8 mouse cellular contexts compared by ENCODE assay signal in genomic region chr13:119755141-119755547, GRCm38 (mm10). TPM values are rescaled to one million over a fixed set of nuclear protein-coding genes. Genes with fewer than 3 reads are reported as not detected.
DNase-seq lines count a peak whose midpoint lies in the region; ATAC-seq and TF ChIP-seq lines count a peak whose summit lies in the region.

No protein-coding gene starts in this region.

- no peaks in the 10 kb centered on the region for H3K4me1 ChIP-seq in embryonic fibroblast, embryonic 13.5 days (ENCODE audit: control insufficient read depth, insufficient read depth, low read length)
- H3K4me1 ChIP-seq in hindbrain, embryonic 14.5 days (replicated peaks; ENCODE audit: control insufficient read depth, insufficient read depth, low read length), result peaks cover 20% of the 10 kb centered on the region; the same call in 1 of the 2 replicates
- peaks cover 35% of the 10 kb centered on the region for H3K4me1 ChIP-seq in midbrain, embryonic 10.5 days
- H3K4me1 ChIP-seq in stomach, postnatal 0 days (replicated peaks; ENCODE audit: control insufficient read depth, insufficient read depth), result no peaks in the 10 kb centered on the region; the same call in 1 of the 2 replicates

- intact Hi-C loops in gastrocnemius, postnatal 36 days (cut with DNase I), result loop anchor here (2.0 kb wide), 1 partner anchor 36 kb away; the partner anchor contains the start of gene Zfp131

- H3K9ac ChIP-seq in hindbrain, embryonic 14.5 days, result peak overlapping the region; percentile 84
- H3K9ac ChIP-seq in stomach, postnatal 0 days (ENCODE audit: low read length), result peak overlapping the region; percentile 69

- no peaks in the 10 kb centered on the region for H3K36me3 ChIP-seq in hindbrain, embryonic 14.5 days (replicated peaks; ENCODE audit: control insufficient read depth, insufficient read depth)
- no peaks in the 10 kb centered on the region for H3K36me3 ChIP-seq in midbrain, embryonic 10.5 days
- no peaks in the 10 kb centered on the region for H3K36me3 ChIP-seq in stomach, postnatal 0 days (ENCODE audit: control insufficient read depth, insufficient read depth, low read length)

- 1% methylated on average over 16 of the region's 16 CpGs for WGBS in hindbrain, embryonic 14.5 days
- WGBS in midbrain, embryonic 10.5 days, result under 1% methylated on average over 16 of the region's 16 CpGs
- 2% methylated on average over 16 of the region's 16 CpGs for WGBS in stomach, postnatal 0 days

- no peaks in the 10 kb centered on the region for H3K27me3 ChIP-seq in hindbrain, embryonic 14.5 days (ENCODE audit: control insufficient read depth, insufficient read depth, low read length)
- H3K27me3 ChIP-seq in midbrain, embryonic 10.5 days (ENCODE audit: low read depth, poor library complexity, severe bottlenecking), result no peaks in the 10 kb centered on the region
- no peaks in the 10 kb centered on the region for H3K27me3 ChIP-seq in stomach, postnatal 0 days (ENCODE audit: control insufficient read depth, insufficient read depth, low read length)

- H3K27ac ChIP-seq in embryonic fibroblast, embryonic 13.5 days (ENCODE audit: insufficient read depth, low read length), result no peak overlapping the region
- H3K27ac ChIP-seq in hindbrain, embryonic 14.5 days, result peak overlapping the region; percentile 84
- peak overlapping the region; percentile 84 for H3K27ac ChIP-seq in midbrain, embryonic 10.5 days (replicated peaks)
- peak overlapping the region; percentile 67 for H3K27ac ChIP-seq in stomach, postnatal 0 days (replicated peaks)

- H3K4me3 ChIP-seq in embryonic fibroblast, embryonic 13.5 days (ENCODE audit: insufficient read depth, low read length), result peak overlapping the region; percentile 44
- peak overlapping the region; percentile 62 for H3K4me3 ChIP-seq in hindbrain, embryonic 14.5 days (replicated peaks; ENCODE audit: low read length)
- peak overlapping the region; percentile 71 for H3K4me3 ChIP-seq in midbrain, embryonic 10.5 days
- H3K4me3 ChIP-seq in stomach, postnatal 0 days (ENCODE audit: low read depth, low read length), result peak overlapping the region; percentile 52

- no peak for TF ChIP-seq POLR2A in embryonic fibroblast, embryonic 13.5 days (IDR thresholded peaks at IDR 0.05; ENCODE audit: low read depth, low read length)

- peak; percentile 58 for ATAC-seq in hindbrain, embryonic 14.5 days (ENCODE audit: low FRiP score)
- ATAC-seq in stomach, postnatal 0 days (ENCODE audit: low FRiP score, low TSS enrichment), result peak; percentile 44; the same call in 1 of the 2 replicates

- no peak for TF ChIP-seq EP300 in stomach, postnatal 0 days (optimal IDR thresholded peaks at IDR 0.05)

- peak; percentile 10 for DNase-seq in 3T3-L1 (ENCODE audit: low read depth, low spot score)
- peak; percentile 71 for DNase-seq in ES-CJ7 (ENCODE audit: low read depth, low spot score)
- no peak for DNase-seq in hindbrain, embryonic 14.5 days (ENCODE audit: low spot score)
- DNase-seq in left cerebral cortex, adult 9 months (ENCODE audit: low spot score in 2 of 2), result peak; percentile 25 to 50
- no peak for DNase-seq in midbrain, embryonic 10.5 days (ENCODE audit: low spot score)
- DNase-seq in stomach, postnatal 0 days (ENCODE audit: low spot score), result peak; percentile 19
- no peak for DNase-seq in gastrocnemius, postnatal 36 days

- TF ChIP-seq CTCF in embryonic fibroblast, embryonic 13.5 days (IDR thresholded peaks at IDR 0.05; ENCODE audit: borderline replicate concordance, insufficient read depth, low read length), result no peak
- TF ChIP-seq CTCF in stomach, postnatal 0 days (IDR thresholded peaks at IDR 0.05; ENCODE audit: low read depth), result no peak

- H3K4me2 ChIP-seq in hindbrain, embryonic 14.5 days (replicated peaks), result peak overlapping the region; percentile 97
- H3K4me2 ChIP-seq in stomach, postnatal 0 days (replicated peaks; ENCODE audit: low read depth), result peak overlapping the region; percentile 92

- no peaks in the 10 kb centered on the region for H3K9me3 ChIP-seq in hindbrain, embryonic 14.5 days (ENCODE audit: control insufficient read depth, low read length)
- no peaks in the 10 kb centered on the region for H3K9me3 ChIP-seq in midbrain, embryonic 10.5 days (replicated peaks)
- H3K9me3 ChIP-seq in stomach, postnatal 0 days (ENCODE audit: control insufficient read depth, low read length), result no peaks in the 10 kb centered on the region

RNA-seq across cellular contexts. Expression of gene Nim1k, which starts 0.5 kb away (rescaled TPM):
- 1.3 and 1.9 TPM in 2 replicates for polyA plus RNA-seq in embryonic fibroblast, embryonic 13.5 days (2011; ENCODE audit: insufficient read length, low read depth, missing spikeins)
- 5.4 and 6.4 TPM in 2 replicates for polyA plus RNA-seq in hindbrain, embryonic 14.5 days (2014; fragmentation: Nextera tagmentation; extraction: Ambion mirVana)
- polyA plus RNA-seq in midbrain, embryonic 10.5 days (2016; fragmentation: Nextera tagmentation; extraction: Ambion mirVana), result 2.4 and 2.5 TPM in 2 replicates
- polyA plus RNA-seq in stomach, postnatal 0 days (2015; fragmentation: Nextera tagmentation; extraction: Ambion mirVana), result 0.53 TPM in 2 replicates
- total RNA-seq in gastrocnemius, postnatal 36 days (2021), result 1 to 10 TPM in 1 of 2 experiments, under 1 TPM in 1; 0.76 to 1.3 TPM

RNA-seq across cellular contexts. Expression of gene Zfp131, which starts 35.5 kb away (rescaled TPM):
- polyA plus RNA-seq in embryonic fibroblast, embryonic 13.5 days (2011; ENCODE audit: insufficient read length, low read depth, missing spikeins), result 57.8 and 64.5 TPM in 2 replicates
- polyA plus RNA-seq in hindbrain, embryonic 14.5 days (2014; fragmentation: Nextera tagmentation; extraction: Ambion mirVana), result 32.7 and 34.5 TPM in 2 replicates
- 40.6 and 42.1 TPM in 2 replicates for polyA plus RNA-seq in midbrain, embryonic 10.5 days (2016; fragmentation: Nextera tagmentation; extraction: Ambion mirVana)
- 18.2 and 18.3 TPM in 2 replicates for polyA plus RNA-seq in stomach, postnatal 0 days (2015; fragmentation: Nextera tagmentation; extraction: Ambion mirVana)
- 10 to 100 TPM; 19.1 to 19.2 TPM for total RNA-seq in gastrocnemius, postnatal 36 days (2021)

Comparison
In these comparisons a context has a peak if more than half of its experiments do, and no peak if none do; other contexts are left out.
1. DNase-seq: peak in 3T3-L1 (single experiment), ES-CJ7 (single experiment), left cerebral cortex, adult 9 months (2 of 2) and stomach, postnatal 0 days (single experiment); none in hindbrain, embryonic 14.5 days (single experiment), midbrain, embryonic 10.5 days (single experiment) and gastrocnemius, postnatal 36 days (0 of 2).
2. Peak in every context shown above with its lines, with median percentiles within 50 percentile points of each other: H3K4me3 ChIP-seq.